Mouse (Mus musculus): ENCODE data around the gene Zfyve28.

Zfyve28 gene

GRCm38 (mm10) chr5:34287001-34287837, 1.0 kb downstream of the Zfyve28 start:
- in situ Hi-C loops (cut with MboI, MseI) = no loop called here

GRCm38 (mm10) chr5:34286516-34286915, 1.7 kb downstream of the Zfyve28 start:
- in situ Hi-C loops (cut with MboI, MseI) = no loop called here

- in situ Hi-C loops (cut with MboI, MseI) = no loop called here
These were observed 3.0 kb downstream of the Zfyve28 start for GRCm38 (mm10) chr5:34285285-34285684.

GRCm38 (mm10) chr5:34284156-34284750, 4.0 kb downstream of the Zfyve28 start:
- in situ Hi-C loops (cut with MboI, MseI) = no loop called here

GRCm38 (mm10) chr5:34283355-34283754, 4.9 kb downstream of the Zfyve28 start:
- in situ Hi-C loops (cut with MboI, MseI) = no loop called here

- in situ Hi-C loops (cut with MboI, MseI) = no loop called here
These were observed 7.3 kb downstream of the Zfyve28 start for GRCm38 (mm10) chr5:34280976-34281375.

GRCm38 (mm10) chr5:34279214-34279613, 9.0 kb downstream of the Zfyve28 start:
- in situ Hi-C loops (cut with MboI, MseI) = no loop called here

GRCm38 (mm10) chr5:34278058-34278457, 10.2 kb downstream of the Zfyve28 start:
- in situ Hi-C loops (cut with MboI, MseI) = no loop called here

GRCm38 (mm10) chr5:34276746-34277145, 11.5 kb downstream of the Zfyve28 start:
- in situ Hi-C loops (cut with MboI, MseI) = no loop called here

GRCm38 (mm10) chr5:34276191-34276590, 12.1 kb downstream of the Zfyve28 start:
- in situ Hi-C loops (cut with MboI, MseI) = no loop called here

- in situ Hi-C loops (cut with MboI, MseI) = loop anchor here (25.0 kb wide), 1 partner anchor 762 kb away; no protein-coding TSS in a partner anchor
These were observed 13.5 kb downstream of the Zfyve28 start for GRCm38 (mm10) chr5:34274676-34275293.

GRCm38 (mm10) chr5:34274268-34274667, 14.0 kb downstream of the Zfyve28 start:
- in situ Hi-C loops (cut with MboI, MseI) = loop anchor here (25.0 kb wide), 1 partner anchor 762 kb away; no protein-coding TSS in a partner anchor

GRCm38 (mm10) chr5:34273251-34273681, 15.0 kb downstream of the Zfyve28 start:
- in situ Hi-C loops (cut with MboI, MseI) = loop anchor here (25.0 kb wide), 1 partner anchor 761 kb away; no protein-coding TSS in a partner anchor

- in situ Hi-C loops (cut with MboI, MseI) = loop anchor here (25.0 kb wide), 1 partner anchor 759 kb away; no protein-coding TSS in a partner anchor
These were observed 16.5 kb downstream of the Zfyve28 start for GRCm38 (mm10) chr5:34271743-34272142.

GRCm38 (mm10) chr5:34269921-34270465, 18.3 kb downstream of the Zfyve28 start:
- in situ Hi-C loops (cut with MboI, MseI) = loop anchor here (25.0 kb wide), 1 partner anchor 758 kb away; no protein-coding TSS in a partner anchor

- in situ Hi-C loops (cut with MboI, MseI) = loop anchor here (25.0 kb wide), 1 partner anchor 757 kb away; no protein-coding TSS in a partner anchor
These were observed 18.9 kb downstream of the Zfyve28 start for GRCm38 (mm10) chr5:34269197-34269920.

- in situ Hi-C loops (cut with MboI, MseI) = loop anchor here (25.0 kb wide), 1 partner anchor 754 kb away; no protein-coding TSS in a partner anchor
These were observed 22.2 kb downstream of the Zfyve28 start for GRCm38 (mm10) chr5:34266065-34266464.

- in situ Hi-C loops (cut with MboI, MseI) = loop anchor here (25.0 kb wide), 1 partner anchor 747 kb away; no protein-coding TSS in a partner anchor
These were observed 29.0 kb downstream of the Zfyve28 start for GRCm38 (mm10) chr5:34259172-34259816.

- in situ Hi-C loops (cut with MboI, MseI) = loop anchor here (25.0 kb wide), 1 partner anchor 743 kb away; no protein-coding TSS in a partner anchor
These were observed 33.1 kb downstream of the Zfyve28 start for GRCm38 (mm10) chr5:34255189-34255588.

GRCm38 (mm10) chr5:34254309-34254708, 33.9 kb downstream of the Zfyve28 start:
- in situ Hi-C loops (cut with MboI, MseI) = loop anchor here (25.0 kb wide), 1 partner anchor 742 kb away; no protein-coding TSS in a partner anchor
